Mouse (Mus musculus): ENCODE data around the gene Spred2. TPM values are rescaled to one million over a fixed set of nuclear protein-coding genes. Genes with fewer than 3 reads are reported as not detected.

Spred2 gene
- total and polyA plus RNA-seq, 3 experiments: 7.8 to 76.0 (median 25.9) TPM

DNA sequence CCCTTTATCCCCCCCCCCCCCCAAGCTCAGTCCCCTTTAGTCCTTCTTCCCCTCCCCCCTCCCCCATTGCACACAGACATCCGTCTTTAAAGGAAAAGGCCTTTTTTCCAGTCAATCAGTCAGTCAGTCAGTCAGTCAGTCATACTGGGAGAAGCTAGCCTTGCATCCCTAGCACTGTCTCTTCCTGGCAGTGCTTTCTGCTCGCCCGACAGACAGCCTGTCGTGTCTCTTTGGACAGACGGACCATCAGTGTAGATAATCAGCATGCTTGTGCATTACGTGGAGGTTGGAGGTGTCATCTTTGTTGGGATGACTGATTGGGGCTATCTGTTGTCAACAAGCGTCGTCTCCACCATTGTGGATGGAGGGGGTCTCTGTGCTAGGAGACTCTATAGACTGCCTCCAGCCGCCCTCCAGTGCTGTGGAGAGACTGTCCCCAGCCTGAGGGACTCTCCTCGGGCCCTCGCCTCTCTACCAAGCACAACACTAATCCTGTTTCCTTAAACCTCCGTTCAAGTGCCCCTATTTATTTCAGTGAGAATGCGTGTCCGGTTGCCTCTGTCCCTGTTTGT, 98.8 kb downstream of the Spred2 start:
- Histone ChIP-seq H3K4me3 (ENCODE audit: control insufficient read depth in 1 of 2, insufficient read depth in 1 of 2, low read depth in 2 of 2, low read length in 2 of 2) (no peak overlapping the region), H3K9me3 (replicated peaks; ENCODE audit: insufficient read depth, low read length) (no peaks in the 10 kb centered on the region), H3K27ac (ENCODE audit: control insufficient read depth, low read depth, low read length) (peak overlapping the region; percentile 63), H3K9ac (ENCODE audit: control insufficient read depth, low read depth, low read length, poor library complexity, severe bottlenecking) (0 out of 2 replicates have a peak overlapping the region, but pooled peaks have one; percentile 2), H3K4me1 (ENCODE audit: control insufficient read depth in 1 of 2, insufficient read depth in 2 of 2, low read length in 2 of 2) (peaks cover 5 to 12% of the 10 kb centered on the region in 2 experiments), H3K79me2 (ENCODE audit: control insufficient read depth, insufficient read depth, low read length, poor library complexity) (no peaks in the 10 kb centered on the region), H3K36me3 (ENCODE audit: control insufficient read depth in 1 of 2, insufficient read depth in 2 of 2, low read length in 2 of 2) (peaks cover 10 to 17% of the 10 kb centered on the region in 2 experiments), H3K27me3 (ENCODE audit: control insufficient read depth in 1 of 2, insufficient read depth in 2 of 2, low read length in 2 of 2) (no peaks in the 10 kb centered on the region)
- DNase-seq (ENCODE audit: low read depth, low spot score): no peak
- TF ChIP-seq CHD2 (IDR thresholded peaks at IDR 0.05; ENCODE audit: low read length): no peak
- TF ChIP-seq SMC3 (IDR thresholded peaks at IDR 0.05; ENCODE audit: low read depth, low read length): no peak
- no peak for TF ChIP-seq EP300 (IDR thresholded peaks at IDR 0.05; ENCODE audit: low read depth in 1 of 2, low read length in 2 of 2)
- no peak for TF ChIP-seq SIN3A (IDR thresholded peaks at IDR 0.05; ENCODE audit: low read length)
- no peak for TF ChIP-seq MXI1 (IDR thresholded peaks at IDR 0.05; ENCODE audit: low read depth, low read length)
- TF ChIP-seq POLR2AphosphoS2 (IDR thresholded peaks at IDR 0.05; ENCODE audit: low read length): no peak
- no peak for TF ChIP-seq ZMIZ1 (IDR thresholded peaks at IDR 0.05; ENCODE audit: low read depth, low read length)
- TF ChIP-seq HCFC1 (IDR thresholded peaks at IDR 0.05; ENCODE audit: low read depth, low read length): no peak

- peaks cover 0 to 14% of the 10 kb centered on the region in 2 experiments; a peak in 3 of 4 replicates for H3K36me3 ChIP-seq (ENCODE audit: control insufficient read depth in 1 of 2, insufficient read depth in 2 of 2, low read length in 2 of 2)
Measured at GRCm38 (mm10) chr11:20025899-20026298, 101.7 kb downstream of the Spred2 start.

DNA sequence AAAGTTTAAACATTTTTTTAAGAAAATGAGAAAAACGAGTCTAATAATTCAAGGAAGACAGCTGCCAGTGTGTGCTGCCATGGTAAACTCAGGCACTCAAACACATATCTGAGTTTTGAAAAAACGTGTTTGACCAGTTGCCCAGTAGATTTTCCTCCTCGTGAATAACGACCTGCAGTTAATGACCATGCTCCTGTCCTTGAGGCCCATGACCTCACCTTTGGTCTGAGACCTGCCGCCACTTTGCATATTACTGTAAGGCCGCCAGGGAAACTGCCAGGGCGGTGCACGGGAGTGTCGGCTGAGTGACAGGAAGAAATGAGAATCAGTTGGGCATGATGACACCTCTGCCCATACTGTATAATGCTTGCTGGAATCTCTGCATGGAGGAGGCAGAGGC, 103.5 kb downstream of the Spred2 start:
- Histone ChIP-seq H3K4me3 (ENCODE audit: control insufficient read depth in 1 of 2, insufficient read depth in 1 of 2, low read depth in 2 of 2, low read length in 2 of 2) (no peak overlapping the region), H3K36me3 (ENCODE audit: control insufficient read depth in 1 of 2, insufficient read depth in 2 of 2, low read length in 2 of 2) (peaks cover 0 to 7% of the 10 kb centered on the region in 2 experiments; a peak in 3 of 4 replicates), H3K9me3 (replicated peaks; ENCODE audit: insufficient read depth, low read length) (no peaks in the 10 kb centered on the region), H3K9ac (ENCODE audit: control insufficient read depth, low read depth, low read length, poor library complexity, severe bottlenecking) (no peak overlapping the region), H3K27ac (ENCODE audit: control insufficient read depth, low read depth, low read length) (no peak overlapping the region), H3K27me3 (ENCODE audit: control insufficient read depth in 1 of 2, insufficient read depth in 2 of 2, low read length in 2 of 2) (no peaks in the 10 kb centered on the region), H3K79me2 (ENCODE audit: control insufficient read depth, insufficient read depth, low read length, poor library complexity) (no peaks in the 10 kb centered on the region), H3K4me1 (ENCODE audit: control insufficient read depth in 1 of 2, insufficient read depth in 2 of 2, low read length in 2 of 2) (peaks cover 0 to 7% of the 10 kb centered on the region in 2 experiments; a peak in 2 of 4 replicates)
- TF ChIP-seq JUND (IDR thresholded peaks at IDR 0.05; ENCODE audit: low read depth, low read length) (no peak), POLR2A (IDR thresholded peaks at IDR 0.05; ENCODE audit: control insufficient read depth in 1 of 2, insufficient read depth in 1 of 2, low read depth in 1 of 2, low read length in 2 of 2, poor library complexity in 1 of 2) (no peak), HCFC1 (IDR thresholded peaks at IDR 0.05; ENCODE audit: low read depth, low read length) (no peak), GATA1 (IDR thresholded peaks at IDR 0.05; ENCODE audit: low read depth, low read length) (no peak), KAT2A (conservative IDR thresholded peaks at IDR 0.05; ENCODE audit: low read depth, low read length) (no peak), NRF1 (IDR thresholded peaks at IDR 0.05; ENCODE audit: insufficient read depth, low read depth, low read length, poor library complexity, severe bottlenecking) (no peak), MAZ (IDR thresholded peaks at IDR 0.05; ENCODE audit: low read depth, low read length) (no peak), MEF2A (IDR thresholded peaks at IDR 0.05; ENCODE audit: extremely low read depth, insufficient replicate concordance, low read depth, low read length, poor library complexity, severe bottlenecking) (no peak), GABPA (IDR thresholded peaks at IDR 0.05; ENCODE audit: low read depth, low read length) (no peak), RCOR1 (IDR thresholded peaks at IDR 0.05; ENCODE audit: low read depth, low read length) (no peak), ZMIZ1 (IDR thresholded peaks at IDR 0.05; ENCODE audit: low read depth, low read length) (no peak)
- no peak for DNase-seq (ENCODE audit: low read depth, low spot score)

More at GRCm38 (mm10) chr11:20025899-20026298, 101.7 kb downstream of the Spred2 start:
- no peak overlapping the region for H3K27ac ChIP-seq (ENCODE audit: control insufficient read depth, low read depth, low read length)
- H3K9me3 ChIP-seq (replicated peaks; ENCODE audit: insufficient read depth, low read length): no peaks in the 10 kb centered on the region
- no peak overlapping the region for H3K9ac ChIP-seq (ENCODE audit: control insufficient read depth, low read depth, low read length, poor library complexity, severe bottlenecking)
- peaks cover 5 to 12% of the 10 kb centered on the region in 2 experiments for H3K4me1 ChIP-seq (ENCODE audit: control insufficient read depth in 1 of 2, insufficient read depth in 2 of 2, low read length in 2 of 2)
- DNase-seq (ENCODE audit: low read depth, low spot score): no peak
- no peaks in the 10 kb centered on the region for H3K79me2 ChIP-seq (ENCODE audit: control insufficient read depth, insufficient read depth, low read length, poor library complexity)
- no peaks in the 10 kb centered on the region for H3K27me3 ChIP-seq (ENCODE audit: control insufficient read depth in 1 of 2, insufficient read depth in 2 of 2, low read length in 2 of 2)
- TF ChIP-seq RAD21 (IDR thresholded peaks at IDR 0.05; ENCODE audit: low read depth, low read length) (no peak), TBP (IDR thresholded peaks at IDR 0.05; ENCODE audit: low read depth, low read length) (no peak), SMC3 (IDR thresholded peaks at IDR 0.05; ENCODE audit: low read depth, low read length) (peak; percentile 23; the same call in 1 of the 2 replicates), MYB (IDR thresholded peaks at IDR 0.05; ENCODE audit: low read depth, low read length) (no peak), CTCF (IDR thresholded peaks at IDR 0.05 in 2 of 3, conservative IDR thresholded peaks at IDR 0.05 in 1 of 3; ENCODE audit: control insufficient read depth in 1 of 3, insufficient read depth in 1 of 3, low read depth in 2 of 3, low read length in 3 of 3, poor library complexity in 1 of 3, severe bottlenecking in 1 of 3) (0 out of 6 replicates have a peak, but pooled peaks of 1 of the 3 experiments have one; percentile 6)
- H3K4me3 ChIP-seq (ENCODE audit: control insufficient read depth in 1 of 2, insufficient read depth in 1 of 2, low read depth in 2 of 2, low read length in 2 of 2): no peak overlapping the region
